Mouse (Mus musculus): ENCODE measurements around the gene Map3k19. TPM values are rescaled to one million over a fixed set of nuclear protein-coding genes. Genes with fewer than 3 reads are reported as not detected.

Gene Map3k19
- polyA plus RNA-seq, 1 experiment from 2014 or later, result 0.05 TPM

GRCm38 (mm10) chr1:127802916-127803315, 51.9 kb downstream of the Map3k19 start:
- Histone ChIP-seq H3K9me3 (ENCODE audit: low read depth, low read length) (no peaks in the 10 kb centered on the region), H3K36me3 (ENCODE audit: insufficient read depth) (peaks cover 68% of the 10 kb centered on the region), H3K4me2 (no peak overlapping the region), H3K9ac (no peak overlapping the region), H3K27me3 (ENCODE audit: insufficient read depth, low read length) (no peaks in the 10 kb centered on the region), H3K27ac (ENCODE audit: low read depth) (no peak overlapping the region), H3K4me3 (ENCODE audit: low read depth, low read length) (no peak overlapping the region), H3K4me1 (ENCODE audit: insufficient read depth) (no peaks in the 10 kb centered on the region)
- no peak for DNase-seq
- 78% methylated on average over 8 of the region's 8 CpGs for WGBS
- no peak for ATAC-seq (ENCODE audit: insufficient read depth)
- no peak for TF ChIP-seq CTCF (IDR thresholded peaks at IDR 0.05; ENCODE audit: low read depth)

- ATAC-seq (ENCODE audit: insufficient read depth) (no peak; the same call in 1 of the 2 replicates), DNase-seq (no peak)
- WGBS, result 76% methylated on average over 1 of the region's 1 CpGs
- no peaks in the 10 kb centered on the region for H3K4me1 ChIP-seq (ENCODE audit: insufficient read depth)
- no peak for TF ChIP-seq CTCF (IDR thresholded peaks at IDR 0.05; ENCODE audit: low read depth)
- H3K27me3 ChIP-seq (ENCODE audit: insufficient read depth, low read length), result no peaks in the 10 kb centered on the region
- no peak overlapping the region for H3K4me2 ChIP-seq
- H3K9me3 ChIP-seq (ENCODE audit: low read depth, low read length), result no peaks in the 10 kb centered on the region
- H3K9ac ChIP-seq, result no peak overlapping the region
- H3K36me3 ChIP-seq (ENCODE audit: insufficient read depth), result peaks cover 35% of the 10 kb centered on the region
- no peak overlapping the region for H3K27ac ChIP-seq (ENCODE audit: low read depth)
- H3K4me3 ChIP-seq (ENCODE audit: low read depth, low read length), result no peak overlapping the region
Measured at GRCm38 (mm10) chr1:127796752-127797151, 58.1 kb downstream of the Map3k19 start.

GRCm38 (mm10) chr1:127796341-127796740, 58.5 kb downstream of the Map3k19 start:
- no peak for ATAC-seq (ENCODE audit: insufficient read depth)
- no peak for TF ChIP-seq CTCF (IDR thresholded peaks at IDR 0.05; ENCODE audit: low read depth)
- Histone ChIP-seq H3K4me3 (ENCODE audit: low read depth, low read length) (no peak overlapping the region), H3K4me2 (no peak overlapping the region), H3K27ac (ENCODE audit: low read depth) (no peak overlapping the region), H3K4me1 (ENCODE audit: insufficient read depth) (no peaks in the 10 kb centered on the region), H3K36me3 (ENCODE audit: insufficient read depth) (peaks cover 35% of the 10 kb centered on the region), H3K9me3 (ENCODE audit: low read depth, low read length) (no peaks in the 10 kb centered on the region), H3K27me3 (ENCODE audit: insufficient read depth, low read length) (no peaks in the 10 kb centered on the region), H3K9ac (no peak overlapping the region)
- DNase-seq, result no peak
- WGBS, result 55% methylated on average over 4 of the region's 4 CpGs

- Histone ChIP-seq H3K27me3 (ENCODE audit: insufficient read depth, low read length) (no peaks in the 10 kb centered on the region), H3K36me3 (ENCODE audit: insufficient read depth) (peaks cover 33% of the 10 kb centered on the region)
- TF ChIP-seq CTCF (IDR thresholded peaks at IDR 0.05; ENCODE audit: low read depth), result no peak
Measured at GRCm38 (mm10) chr1:127795087-127795769, 59.6 kb downstream of the Map3k19 start.

GRCm38 (mm10) chr1:127793459-127793858, 61.4 kb downstream of the Map3k19 start:
- Histone ChIP-seq H3K9me3 (ENCODE audit: low read depth, low read length) (no peaks in the 10 kb centered on the region), H3K4me3 (ENCODE audit: low read depth, low read length) (no peak overlapping the region), H3K36me3 (ENCODE audit: insufficient read depth) (peaks cover 19% of the 10 kb centered on the region; the same call in 1 of the 2 replicates), H3K4me1 (ENCODE audit: insufficient read depth) (no peaks in the 10 kb centered on the region), H3K27me3 (ENCODE audit: insufficient read depth, low read length) (no peaks in the 10 kb centered on the region), H3K9ac (no peak overlapping the region), H3K4me2 (no peak overlapping the region), H3K27ac (ENCODE audit: low read depth) (no peak overlapping the region)
- DNase-seq (no peak), ATAC-seq (ENCODE audit: insufficient read depth) (no peak)
- TF ChIP-seq CTCF (IDR thresholded peaks at IDR 0.05; ENCODE audit: low read depth), result no peak
- WGBS, result 88% methylated on average over 1 of the region's 1 CpGs

More at GRCm38 (mm10) chr1:127795087-127795769, 59.6 kb downstream of the Map3k19 start:
- DNase-seq, result no peak
- no peak overlapping the region for H3K27ac ChIP-seq (ENCODE audit: low read depth)
- ATAC-seq (ENCODE audit: insufficient read depth), result no peak
- H3K4me2 ChIP-seq, result no peak overlapping the region
- no peaks in the 10 kb centered on the region for H3K4me1 ChIP-seq (ENCODE audit: insufficient read depth)
- no peaks in the 10 kb centered on the region for H3K9me3 ChIP-seq (ENCODE audit: low read depth, low read length)
- 89% methylated on average over 6 of the region's 6 CpGs for WGBS
- H3K9ac ChIP-seq, result no peak overlapping the region
- H3K4me3 ChIP-seq (ENCODE audit: low read depth, low read length), result no peak overlapping the region

GRCm38 (mm10) chr1:127788943-127789342, 65.9 kb downstream of the Map3k19 start:
- DNase-seq (no peak), ATAC-seq (ENCODE audit: insufficient read depth) (no peak)
- Histone ChIP-seq H3K4me2 (no peak overlapping the region), H3K36me3 (ENCODE audit: insufficient read depth) (peaks cover 6% of the 10 kb centered on the region; the same call in 1 of the 2 replicates), H3K9ac (no peak overlapping the region), H3K9me3 (ENCODE audit: low read depth, low read length) (no peaks in the 10 kb centered on the region), H3K4me1 (ENCODE audit: insufficient read depth) (no peaks in the 10 kb centered on the region), H3K27me3 (ENCODE audit: insufficient read depth, low read length) (no peaks in the 10 kb centered on the region), H3K27ac (ENCODE audit: low read depth) (no peak overlapping the region), H3K4me3 (ENCODE audit: low read depth, low read length) (no peak overlapping the region)
- no peak for TF ChIP-seq CTCF (IDR thresholded peaks at IDR 0.05; ENCODE audit: low read depth)
- 80% methylated on average over 6 of the region's 6 CpGs for WGBS

- Histone ChIP-seq H3K4me1 (ENCODE audit: insufficient read depth) (no peaks in the 10 kb centered on the region), H3K9ac (no peak overlapping the region), H3K9me3 (ENCODE audit: low read depth, low read length) (no peaks in the 10 kb centered on the region), H3K27me3 (ENCODE audit: insufficient read depth, low read length) (no peaks in the 10 kb centered on the region), H3K4me2 (no peak overlapping the region), H3K27ac (ENCODE audit: low read depth) (no peak overlapping the region), H3K4me3 (ENCODE audit: low read depth, low read length) (no peak overlapping the region), H3K36me3 (ENCODE audit: insufficient read depth) (no peaks in the 10 kb centered on the region)
- TF ChIP-seq CTCF (IDR thresholded peaks at IDR 0.05; ENCODE audit: low read depth), result no peak
- ATAC-seq (ENCODE audit: insufficient read depth), result no peak
- DNase-seq, result no peak
- WGBS, result 65% methylated on average over 1 of the region's 1 CpGs
Measured at GRCm38 (mm10) chr1:127785882-127786281, 68.9 kb downstream of the Map3k19 start.
